Mouse (Mus musculus): ENCODE data around the gene Tex52. TPM values are rescaled to one million over a fixed set of nuclear protein-coding genes. Genes with fewer than 3 reads are reported as not detected.
A peak's percentile ranks its signal among the peaks of the same experiment; 100 is the strongest.

Gene Tex52
- total and polyA plus RNA-seq, 3 experiments: not detected

DNA sequence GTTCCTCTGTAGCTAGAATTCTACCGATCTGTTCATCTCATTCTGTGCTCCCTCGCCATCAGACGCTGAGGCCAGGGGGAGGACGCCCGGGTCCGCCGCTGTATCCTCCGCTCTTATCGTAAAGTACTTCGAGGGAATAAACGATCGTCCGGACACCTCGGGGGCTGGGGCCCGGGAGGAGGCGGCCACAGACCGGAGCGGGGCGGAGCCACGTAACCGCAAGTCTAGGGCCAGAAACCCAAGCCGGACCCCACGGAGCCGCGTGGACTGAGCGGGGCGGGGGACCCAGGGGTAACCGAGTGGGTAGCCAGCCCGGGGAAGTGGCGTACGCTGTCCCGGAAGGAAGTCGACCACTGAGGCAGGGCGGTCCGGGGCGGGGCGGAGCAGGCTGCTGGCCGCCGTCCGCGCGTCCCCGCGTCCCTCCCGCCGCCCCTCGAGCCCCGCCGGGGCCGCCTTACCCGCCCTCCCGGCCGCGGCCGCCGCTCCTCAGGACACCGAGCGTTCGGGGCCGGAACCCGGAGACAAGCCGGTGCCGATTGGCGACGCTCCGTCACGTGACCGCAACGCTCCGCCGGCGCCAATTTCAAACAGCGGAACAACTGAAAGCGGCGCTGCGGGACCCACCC lies 12.8 kb upstream of the Tex52 start, which contains the start of the genes Rhno1 and Foxm1 (continued):
- TF ChIP-seq JUND (conservative IDR thresholded peaks at IDR 0.05; ENCODE audit: low read depth, low read length) (no peak), RCOR1 (conservative IDR thresholded peaks at IDR 0.05; ENCODE audit: low read depth, low read length) (no peak), TBP (conservative IDR thresholded peaks at IDR 0.05; ENCODE audit: low read depth, low read length) (no peak), NELFE (IDR thresholded peaks at IDR 0.05; ENCODE audit: low read depth, low read length) (peak; percentile 66), ZNF384 (IDR thresholded peaks at IDR 0.05; ENCODE audit: low read depth, low read length) (no peak), MXI1 (IDR thresholded peaks at IDR 0.05; ENCODE audit: low read depth, low read length) (peak; percentile 72), EP300 (IDR thresholded peaks at IDR 0.05; ENCODE audit: low read length) (no peak)

DNA sequence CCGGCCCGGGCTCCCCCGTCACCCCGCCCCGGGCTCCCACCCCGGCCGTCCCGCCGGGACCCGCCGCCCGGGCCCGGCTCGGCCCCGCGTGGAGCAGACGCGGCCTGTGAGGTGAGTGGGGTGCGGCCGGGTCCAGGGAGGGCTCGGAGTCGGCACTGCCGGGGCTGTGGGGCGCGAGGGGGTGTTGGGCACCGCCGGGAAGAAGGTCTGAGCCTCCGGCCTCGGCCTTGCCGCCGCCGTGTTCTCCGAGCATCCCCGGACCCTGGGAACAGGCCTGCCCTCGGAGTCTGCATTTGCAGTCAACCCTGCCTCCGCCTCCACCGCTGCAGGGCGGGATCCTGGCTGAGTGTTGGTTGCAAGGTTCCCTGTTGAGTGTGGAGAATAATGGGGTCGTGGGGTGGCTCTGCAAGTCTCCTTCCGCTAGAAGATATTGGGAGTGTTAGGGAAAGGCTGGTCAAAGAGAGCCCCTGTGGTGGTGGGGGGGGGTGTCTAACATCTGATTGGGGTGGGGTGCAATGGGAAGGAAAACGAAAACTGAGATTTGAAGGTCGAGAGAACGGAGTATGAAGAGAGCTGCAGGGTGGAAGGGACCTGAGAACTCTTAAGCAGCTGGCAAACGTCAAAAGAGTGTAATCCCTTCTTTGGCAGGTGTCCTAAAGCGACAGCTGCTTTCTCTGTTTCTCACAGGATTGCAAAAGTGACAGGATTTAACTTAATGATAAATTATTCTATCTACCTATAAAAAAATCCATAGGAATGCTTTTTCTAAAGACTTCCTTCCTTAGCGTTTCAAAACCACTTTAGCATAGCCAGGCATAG lies 12.0 kb upstream of the Tex52 start:
- Histone ChIP-seq H3K36me3 (replicated peaks in 1 of 2; ENCODE audit: control insufficient read depth in 1 of 2, insufficient read depth in 1 of 2, low read length in 1 of 2) (peaks cover 24 to 56% of the 10 kb centered on the region in 2 experiments), H3K4me1 (ENCODE audit: control insufficient read depth in 1 of 2, insufficient read depth in 2 of 2) (peaks cover 13 to 58% of the 10 kb centered on the region in 2 experiments)
- in situ Hi-C loops (cut with MboI; ENCODE audit: low pct_ligation_motif_present, low pct_unique_long_range_greater_than_20kb, low sequenced_read_pairs): loop anchor here (5.0 kb wide), 1 partner anchor 49 kb away; no protein-coding TSS in a partner anchor

GRCm38 (mm10) chr6:128364721-128365120 lies 10.5 kb upstream of the Tex52 start:
- in situ Hi-C loops (cut with MboI; ENCODE audit: low pct_ligation_motif_present, low pct_unique_long_range_greater_than_20kb, low sequenced_read_pairs): loop anchor here (5.0 kb wide), 1 partner anchor 48 kb away; no protein-coding TSS in a partner anchor

More for the DNA sequence above, 12.0 kb upstream of the Tex52 start:
- Histone ChIP-seq H3K27ac (ENCODE audit: insufficient read depth, low read depth) (peak overlapping the region; percentile 45), H3K9me3 (replicated peaks; ENCODE audit: low read length) (no peaks in the 10 kb centered on the region), H3K4me2 (ENCODE audit: insufficient read depth, low read depth, poor library complexity, severe bottlenecking) (peak overlapping the region; percentile 88), H3K4me3 (replicated peaks in 1 of 3; ENCODE audit: low read depth in 2 of 3, low read length in 2 of 3, poor library complexity in 1 of 3) (peak overlapping the region; percentile 77 to 88 (median 85)), H3K9ac (ENCODE audit: insufficient read depth, low read depth) (peak overlapping the region; percentile 95), H3K27me3 (replicated peaks) (no peaks in the 10 kb centered on the region), H3K79me2 (replicated peaks; ENCODE audit: control insufficient read depth, extremely low read depth, insufficient read depth, poor library complexity, severe bottlenecking) (peaks cover 51% of the 10 kb centered on the region)
- dilution Hi-C loops (cut with MboI; ENCODE audit: extremely low pct_ligation_motif_present, extremely low pct_unique_long_range_greater_than_20kb, low sequenced_read_pairs): no loop called here
- 0 out of 2 replicates have a peak, but pooled peaks have one; percentile 24 for TF ChIP-seq UBTF (IDR thresholded peaks at IDR 0.05; ENCODE audit: low read depth, low read length)
- no peak for TF ChIP-seq JUN (IDR thresholded peaks at IDR 0.05; ENCODE audit: insufficient read depth, low read depth, low read length)
- no peak for TF ChIP-seq RAD21 (IDR thresholded peaks at IDR 0.05; ENCODE audit: low read depth, low read length)
- TF ChIP-seq HCFC1 (IDR thresholded peaks at IDR 0.05; ENCODE audit: low read depth, low read length): no peak
- TF ChIP-seq NELFE (IDR thresholded peaks at IDR 0.05; ENCODE audit: low read depth, low read length): no peak
- TF ChIP-seq TBP (conservative IDR thresholded peaks at IDR 0.05; ENCODE audit: low read depth, low read length): 0 out of 2 replicates have a peak, but pooled peaks have one; percentile 33
- TF ChIP-seq SIN3A (IDR thresholded peaks at IDR 0.05; ENCODE audit: low read length): peak; percentile 45
- no peak for TF ChIP-seq MAZ (IDR thresholded peaks at IDR 0.05; ENCODE audit: low read depth, low read length)
- TF ChIP-seq USF2 (conservative IDR thresholded peaks at IDR 0.05; ENCODE audit: low read depth, low read length): no peak
- peak; percentile 25 for DNase-seq (ENCODE audit: extremely low read depth)

More at GRCm38 (mm10) chr6:128364721-128365120, 10.5 kb upstream of the Tex52 start:
- no peaks in the 10 kb centered on the region for H3K9me3 ChIP-seq (replicated peaks; ENCODE audit: low read length)
- no peak overlapping the region for H3K4me3 ChIP-seq (replicated peaks in 1 of 3; ENCODE audit: low read depth in 2 of 3, low read length in 2 of 3, poor library complexity in 1 of 3)
- no peaks in the 10 kb centered on the region for H3K27me3 ChIP-seq (replicated peaks)
- H3K79me2 ChIP-seq (replicated peaks; ENCODE audit: control insufficient read depth, extremely low read depth, insufficient read depth, poor library complexity, severe bottlenecking): peaks cover 46% of the 10 kb centered on the region
- H3K4me2 ChIP-seq (ENCODE audit: insufficient read depth, low read depth, poor library complexity, severe bottlenecking): peak overlapping the region; percentile 68
- dilution Hi-C loops (cut with MboI; ENCODE audit: extremely low pct_ligation_motif_present, extremely low pct_unique_long_range_greater_than_20kb, low sequenced_read_pairs): no loop called here
- H3K27ac ChIP-seq (ENCODE audit: insufficient read depth, low read depth): no peak overlapping the region
- peak overlapping the region; percentile 2; the same call in 1 of the 2 replicates for H3K9ac ChIP-seq (ENCODE audit: insufficient read depth, low read depth)
- DNase-seq (ENCODE audit: extremely low read depth): no peak
- peaks cover 13 to 50% of the 10 kb centered on the region in 2 experiments for H3K4me1 ChIP-seq (ENCODE audit: control insufficient read depth in 1 of 2, insufficient read depth in 2 of 2)
- no peak for TF ChIP-seq MEF2A (IDR thresholded peaks at IDR 0.05; ENCODE audit: borderline replicate concordance, low read depth, low read length)
- no peak for TF ChIP-seq ZKSCAN1 (IDR thresholded peaks at IDR 0.05; ENCODE audit: borderline replicate concordance, low read depth, low read length)
- no peak for TF ChIP-seq CTCF (conservative IDR thresholded peaks at IDR 0.05 in 1 of 2, IDR thresholded peaks at IDR 0.05 in 1 of 2; ENCODE audit: low read depth in 2 of 2, low read length in 2 of 2)
- TF ChIP-seq NRF1 (IDR thresholded peaks at IDR 0.05; ENCODE audit: low read depth, low read length): no peak
- TF ChIP-seq IRF4 (IDR thresholded peaks at IDR 0.05; ENCODE audit: low read depth, low read length): no peak
- no peak for TF ChIP-seq RCOR1 (conservative IDR thresholded peaks at IDR 0.05; ENCODE audit: low read depth, low read length)
- TF ChIP-seq GABPA (IDR thresholded peaks at IDR 0.05; ENCODE audit: insufficient replicate concordance, low read depth, low read length): no peak
- TF ChIP-seq TBP (conservative IDR thresholded peaks at IDR 0.05; ENCODE audit: low read depth, low read length): no peak
- TF ChIP-seq CHD2 (IDR thresholded peaks at IDR 0.05; ENCODE audit: low read length): no peak
- no peak for TF ChIP-seq RAD21 (IDR thresholded peaks at IDR 0.05; ENCODE audit: low read depth, low read length)
- TF ChIP-seq JUND (conservative IDR thresholded peaks at IDR 0.05; ENCODE audit: low read depth, low read length): no peak
- no peak for TF ChIP-seq ETS1 (conservative IDR thresholded peaks at IDR 0.05; ENCODE audit: low read depth, low read length)
- no peak for TF ChIP-seq PAX5 (IDR thresholded peaks at IDR 0.05; ENCODE audit: low read length)
- TF ChIP-seq MAX (IDR thresholded peaks at IDR 0.05; ENCODE audit: low read length): no peak
- TF ChIP-seq MXI1 (IDR thresholded peaks at IDR 0.05; ENCODE audit: low read depth, low read length): no peak
- TF ChIP-seq SIN3A (IDR thresholded peaks at IDR 0.05; ENCODE audit: low read length): no peak
- TF ChIP-seq UBTF (IDR thresholded peaks at IDR 0.05; ENCODE audit: low read depth, low read length): no peak
- TF ChIP-seq USF2 (conservative IDR thresholded peaks at IDR 0.05; ENCODE audit: low read depth, low read length): no peak
- TF ChIP-seq E2F4 (IDR thresholded peaks at IDR 0.05; ENCODE audit: insufficient replicate concordance, low read depth, low read length): no peak
- TF ChIP-seq TCF12 (IDR thresholded peaks at IDR 0.05; ENCODE audit: low read depth, low read length): no peak
- H3K36me3 ChIP-seq (replicated peaks in 1 of 2; ENCODE audit: control insufficient read depth in 1 of 2, insufficient read depth in 1 of 2, low read length in 1 of 2): peaks cover 32 to 59% of the 10 kb centered on the region in 2 experiments
